Mouse (Mus musculus): Measurements from ENCODE around the gene Gm7579. TPM values are rescaled to one million over a fixed set of nuclear protein-coding genes. Genes with fewer than 3 reads are reported as not detected.

Gene Gm7579
- total RNA-seq, 2 experiments from 2014 or later, result not detected

Other genes with a start within 250 kb of the Gm7579 start
- gene Mob2, start 150.8 kb upstream of the Gm7579 start, total RNA-seq (2014; fragmentation: Nextera tagmentation), result 39.5 and 41.5 TPM in 2 replicates
- gene Mob2, start 150.8 kb upstream of the Gm7579 start, total RNA-seq (2017), result 36.2 and 37.3 TPM in 2 replicates
- 0.25 TPM in 1 of 2 replicates, not detected in the other for gene Dusp8, start 116.0 kb upstream of the Gm7579 start, total RNA-seq (2014; fragmentation: Nextera tagmentation)
- 0.04 and 1.1 TPM in 2 replicates for gene Dusp8, start 116.0 kb upstream of the Gm7579 start, total RNA-seq (2017)
- not detected in 2 replicates for gene Gm45618, start 91.1 kb upstream of the Gm7579 start, total RNA-seq (2014; fragmentation: Nextera tagmentation)
- gene Gm45618, start 91.1 kb upstream of the Gm7579 start, total RNA-seq (2017), result not detected in 2 replicates
- not detected in 2 replicates for gene Gm39115, start 75.8 kb upstream of the Gm7579 start, total RNA-seq (2014; fragmentation: Nextera tagmentation)
- not detected in 2 replicates for gene Gm39115, start 75.8 kb upstream of the Gm7579 start, total RNA-seq (2017)
- not detected in 2 replicates for gene Gm45337, start 67.3 kb upstream of the Gm7579 start, total RNA-seq (2014; fragmentation: Nextera tagmentation)
- not detected in 2 replicates for gene Gm45337, start 67.3 kb upstream of the Gm7579 start, total RNA-seq (2017)
- not detected in 2 replicates for gene Gm29735, start 54.7 kb upstream of the Gm7579 start, total RNA-seq (2014; fragmentation: Nextera tagmentation)
- not detected in 2 replicates for gene Gm29735, start 54.7 kb upstream of the Gm7579 start, total RNA-seq (2017)
- gene Gm4553, start 46.1 kb upstream of the Gm7579 start, total RNA-seq (2014; fragmentation: Nextera tagmentation), result not detected in 2 replicates
- gene Gm4553, start 46.1 kb upstream of the Gm7579 start, total RNA-seq (2017), result not detected in 2 replicates
- not detected in 2 replicates for gene Krtap5-2, start 35.9 kb upstream of the Gm7579 start, total RNA-seq (2014; fragmentation: Nextera tagmentation)
- gene Krtap5-2, start 35.9 kb upstream of the Gm7579 start, total RNA-seq (2017), result not detected in 2 replicates
- gene Gm10153, start 21.5 kb upstream of the Gm7579 start, total RNA-seq (2014; fragmentation: Nextera tagmentation), result not detected in 2 replicates
- not detected in 2 replicates for gene Gm10153, start 21.5 kb upstream of the Gm7579 start, total RNA-seq (2017)
- not detected in 2 replicates for gene Krtap5-3, start 10.5 kb upstream of the Gm7579 start, total RNA-seq (2014; fragmentation: Nextera tagmentation)
- not detected in 2 replicates for gene Krtap5-3, start 10.5 kb upstream of the Gm7579 start, total RNA-seq (2017)
- gene Krtap5-5, start 18.1 kb downstream of the Gm7579 start, total RNA-seq (2014; fragmentation: Nextera tagmentation), result not detected in 2 replicates
- not detected in 2 replicates for gene Krtap5-5, start 18.1 kb downstream of the Gm7579 start, total RNA-seq (2017)
- gene Gm40460, start 29.2 kb downstream of the Gm7579 start, total RNA-seq (2014; fragmentation: Nextera tagmentation), result not detected in 2 replicates
- not detected in 2 replicates for gene Gm40460, start 29.2 kb downstream of the Gm7579 start, total RNA-seq (2017)
- gene Gm2431, start 46.5 kb downstream of the Gm7579 start, total RNA-seq (2014; fragmentation: Nextera tagmentation), result not detected in 2 replicates
- not detected in 2 replicates for gene Gm2431, start 46.5 kb downstream of the Gm7579 start, total RNA-seq (2017)
- not detected in 2 replicates for gene Gm4559, start 62.5 kb downstream of the Gm7579 start, total RNA-seq (2014; fragmentation: Nextera tagmentation)
- gene Gm4559, start 62.5 kb downstream of the Gm7579 start, total RNA-seq (2017), result not detected in 2 replicates
- gene Krtap5-1, start 85.3 kb downstream of the Gm7579 start, total RNA-seq (2014; fragmentation: Nextera tagmentation), result not detected in 2 replicates
- not detected in 2 replicates for gene Krtap5-1, start 85.3 kb downstream of the Gm7579 start, total RNA-seq (2017)
- gene Krtap5-4, start 91.7 kb downstream of the Gm7579 start, total RNA-seq (2014; fragmentation: Nextera tagmentation), result not detected in 2 replicates
- gene Krtap5-4, start 91.7 kb downstream of the Gm7579 start, total RNA-seq (2017), result not detected in 2 replicates
- 2.3 TPM in 1 of 2 replicates, not detected in the other for gene Ifitm10, start 161.9 kb downstream of the Gm7579 start, total RNA-seq (2014; fragmentation: Nextera tagmentation)
- not detected in 2 replicates for gene Ifitm10, start 161.9 kb downstream of the Gm7579 start, total RNA-seq (2017)
- not detected in 2 replicates for gene Gm49369, start 170.8 kb downstream of the Gm7579 start, total RNA-seq (2014; fragmentation: Nextera tagmentation)
- gene Gm49369, start 170.8 kb downstream of the Gm7579 start, total RNA-seq (2017), result 32.8 TPM in 1 of 2 replicates, not detected in the other
- 129 and 174 TPM in 2 replicates for gene Ctsd, start 176.2 kb downstream of the Gm7579 start, total RNA-seq (2014; fragmentation: Nextera tagmentation)
- gene Ctsd, start 176.2 kb downstream of the Gm7579 start, total RNA-seq (2017), result 136 and 174 TPM in 2 replicates
- gene Syt8, start 223.0 kb downstream of the Gm7579 start, total RNA-seq (2014; fragmentation: Nextera tagmentation), result 2.0 TPM in 1 of 2 replicates, not detected in the other
- not detected in 2 replicates for gene Syt8, start 223.0 kb downstream of the Gm7579 start, total RNA-seq (2017)
- not detected in 2 replicates for gene Tnni2, start 229.9 kb downstream of the Gm7579 start, total RNA-seq (2014; fragmentation: Nextera tagmentation)
- 0.99 and 18.9 TPM in 2 replicates for gene Tnni2, start 229.9 kb downstream of the Gm7579 start, total RNA-seq (2017)
- gene Lsp1, start 248.9 kb downstream of the Gm7579 start, total RNA-seq (2014; fragmentation: Nextera tagmentation), result 16.9 and 39.8 TPM in 2 replicates
- 12.1 and 42.5 TPM in 2 replicates for gene Lsp1, start 248.9 kb downstream of the Gm7579 start, total RNA-seq (2017)

All from megakaryocyte-erythroid progenitor cell, adult 5-6 weeks (primary cell).